Mouse (Mus musculus): ENCODE data around the gene Azi2. TPM values are rescaled to one million over a fixed set of nuclear protein-coding genes. Genes with fewer than 3 reads are reported as not detected.

Azi2 gene
- polyA plus RNA-seq, 1 experiment from 2014 or later = 67.0 TPM

GRCm38 (mm10) chr9:118072101-118072500 is 31.8 kb downstream of the Azi2 start:
- WGBS = 62% methylated on average over 5 of the region's 5 CpGs
- no peaks in the 10 kb centered on the region for H3K4me1 ChIP-seq (replicated peaks; ENCODE audit: insufficient read depth, low read length)
- no peaks in the 10 kb centered on the region for H3K27me3 ChIP-seq (ENCODE audit: insufficient read depth, low read length)
- DNase-seq (ENCODE audit: low spot score) (no peak), ATAC-seq (replicated peaks; ENCODE audit: low FRiP score, low read depth) (no peak)
- H3K27ac ChIP-seq = no peak overlapping the region
- no peak for TF ChIP-seq CTCF (IDR thresholded peaks at IDR 0.05; ENCODE audit: low read depth)
- no peak overlapping the region for H3K9ac ChIP-seq (ENCODE audit: low read depth, low read length)
- H3K4me2 ChIP-seq (ENCODE audit: low read length) = no peak overlapping the region
- H3K9me3 ChIP-seq (replicated peaks; ENCODE audit: low read length) = no peaks in the 10 kb centered on the region
- H3K36me3 ChIP-seq (ENCODE audit: insufficient read depth, low read length) = 0 out of 2 replicates have a peak, but pooled peaks cover 7% of the 10 kb centered on the region
- no peak overlapping the region for H3K4me3 ChIP-seq (replicated peaks; ENCODE audit: low read depth, low read length)

GRCm38 (mm10) chr9:118073358-118073757 is 33.1 kb downstream of the Azi2 start:
- TF ChIP-seq CTCF (IDR thresholded peaks at IDR 0.05; ENCODE audit: low read depth) = no peak
- no peaks in the 10 kb centered on the region for H3K9me3 ChIP-seq (replicated peaks; ENCODE audit: low read length)

GRCm38 (mm10) chr9:118082575-118083431 is 42.5 kb downstream of the Azi2 start:
- peak; percentile 50 for DNase-seq (ENCODE audit: low spot score)
- no peak for TF ChIP-seq CTCF (IDR thresholded peaks at IDR 0.05; ENCODE audit: low read depth)
- Histone ChIP-seq H3K9ac (ENCODE audit: low read depth, low read length) (peak overlapping the region; percentile 27; the same call in 1 of the 2 replicates), H3K9me3 (replicated peaks; ENCODE audit: low read length) (no peaks in the 10 kb centered on the region), H3K4me2 (ENCODE audit: low read length) (peak overlapping the region; percentile 63), H3K4me3 (replicated peaks; ENCODE audit: low read depth, low read length) (peak overlapping the region; percentile 18), H3K27me3 (ENCODE audit: insufficient read depth, low read length) (no peaks in the 10 kb centered on the region), H3K4me1 (replicated peaks; ENCODE audit: insufficient read depth, low read length) (no peaks in the 10 kb centered on the region), H3K36me3 (ENCODE audit: insufficient read depth, low read length) (no peaks in the 10 kb centered on the region), H3K27ac (no peak overlapping the region)
- ATAC-seq (replicated peaks; ENCODE audit: low FRiP score, low read depth) = no peak
- WGBS = 11% methylated on average over 22 of the region's 22 CpGs

More at GRCm38 (mm10) chr9:118073358-118073757, 33.1 kb downstream of the Azi2 start:
- WGBS = 91% methylated on average over 3 of the region's 3 CpGs
- Histone ChIP-seq H3K4me1 (replicated peaks; ENCODE audit: insufficient read depth, low read length) (no peaks in the 10 kb centered on the region), H3K9ac (ENCODE audit: low read depth, low read length) (no peak overlapping the region), H3K4me2 (ENCODE audit: low read length) (no peak overlapping the region), H3K27me3 (ENCODE audit: insufficient read depth, low read length) (no peaks in the 10 kb centered on the region), H3K27ac (no peak overlapping the region), H3K36me3 (ENCODE audit: insufficient read depth, low read length) (0 out of 2 replicates have a peak, but pooled peaks cover 4% of the 10 kb centered on the region), H3K4me3 (replicated peaks; ENCODE audit: low read depth, low read length) (no peak overlapping the region)
- ATAC-seq (replicated peaks; ENCODE audit: low FRiP score, low read depth) = no peak
- no peak for DNase-seq (ENCODE audit: low spot score)

GRCm38 (mm10) chr9:118083834-118084233 is 43.5 kb downstream of the Azi2 start:
- Histone ChIP-seq H3K9me3 (replicated peaks; ENCODE audit: low read length) (no peaks in the 10 kb centered on the region), H3K36me3 (ENCODE audit: insufficient read depth, low read length) (no peaks in the 10 kb centered on the region), H3K9ac (ENCODE audit: low read depth, low read length) (no peak overlapping the region), H3K27me3 (ENCODE audit: insufficient read depth, low read length) (no peaks in the 10 kb centered on the region), H3K27ac (no peak overlapping the region), H3K4me3 (replicated peaks; ENCODE audit: low read depth, low read length) (no peak overlapping the region), H3K4me2 (ENCODE audit: low read length) (no peak overlapping the region), H3K4me1 (replicated peaks; ENCODE audit: insufficient read depth, low read length) (no peaks in the 10 kb centered on the region)
- 71% methylated on average over 4 of the region's 4 CpGs for WGBS
- ATAC-seq (replicated peaks; ENCODE audit: low FRiP score, low read depth) (no peak), DNase-seq (ENCODE audit: low spot score) (no peak)
- TF ChIP-seq CTCF (IDR thresholded peaks at IDR 0.05; ENCODE audit: low read depth) = no peak

GRCm38 (mm10) chr9:118099395-118099794 is 59.1 kb downstream of the Azi2 start:
- Histone ChIP-seq H3K27me3 (ENCODE audit: insufficient read depth, low read length) (no peaks in the 10 kb centered on the region), H3K4me1 (replicated peaks; ENCODE audit: insufficient read depth, low read length) (no peaks in the 10 kb centered on the region), H3K4me2 (ENCODE audit: low read length) (no peak overlapping the region), H3K4me3 (replicated peaks; ENCODE audit: low read depth, low read length) (no peak overlapping the region), H3K36me3 (ENCODE audit: insufficient read depth, low read length) (no peaks in the 10 kb centered on the region), H3K27ac (no peak overlapping the region), H3K9me3 (replicated peaks; ENCODE audit: low read length) (no peaks in the 10 kb centered on the region), H3K9ac (ENCODE audit: low read depth, low read length) (no peak overlapping the region)
- ATAC-seq (replicated peaks; ENCODE audit: low FRiP score, low read depth) = peak; percentile 57
- peak; percentile 75 for TF ChIP-seq CTCF (IDR thresholded peaks at IDR 0.05; ENCODE audit: low read depth)
- WGBS = 45% methylated on average over 4 of the region's 4 CpGs
- DNase-seq (ENCODE audit: low spot score) = peak; percentile 87

- no peaks in the 10 kb centered on the region for H3K9me3 ChIP-seq (replicated peaks; ENCODE audit: low read length)
- H3K9ac ChIP-seq (ENCODE audit: low read depth, low read length) = no peak overlapping the region
- H3K4me3 ChIP-seq (replicated peaks; ENCODE audit: low read depth, low read length) = no peak overlapping the region
- no peak overlapping the region for H3K4me2 ChIP-seq (ENCODE audit: low read length)
- TF ChIP-seq CTCF (IDR thresholded peaks at IDR 0.05; ENCODE audit: low read depth) = no peak
- no peak for ATAC-seq (replicated peaks; ENCODE audit: low FRiP score, low read depth)
- H3K36me3 ChIP-seq (ENCODE audit: insufficient read depth, low read length) = no peaks in the 10 kb centered on the region
- DNase-seq (ENCODE audit: low spot score) = no peak
- H3K27ac ChIP-seq = no peak overlapping the region
- 89% methylated on average over 2 of the region's 2 CpGs for WGBS
- H3K4me1 ChIP-seq (replicated peaks; ENCODE audit: insufficient read depth, low read length) = no peaks in the 10 kb centered on the region
- H3K27me3 ChIP-seq (ENCODE audit: insufficient read depth, low read length) = no peaks in the 10 kb centered on the region
These were observed 60.2 kb downstream of the Azi2 start for GRCm38 (mm10) chr9:118100484-118100883.

Measured in kidney, postnatal 0 days (tissue).